Mouse (Mus musculus) thymus, postnatal 36 days (tissue): ENCODE data around the gene Gnai1.

ENCODE experiments used
- DNase-seq, 2 experiments: peaks; one replicate each; pipeline ENCODE4 v3.0.0; 2022; ENCODE audit warnings: mixed read lengths in 2 of 2

Gnai1 gene

DNA sequence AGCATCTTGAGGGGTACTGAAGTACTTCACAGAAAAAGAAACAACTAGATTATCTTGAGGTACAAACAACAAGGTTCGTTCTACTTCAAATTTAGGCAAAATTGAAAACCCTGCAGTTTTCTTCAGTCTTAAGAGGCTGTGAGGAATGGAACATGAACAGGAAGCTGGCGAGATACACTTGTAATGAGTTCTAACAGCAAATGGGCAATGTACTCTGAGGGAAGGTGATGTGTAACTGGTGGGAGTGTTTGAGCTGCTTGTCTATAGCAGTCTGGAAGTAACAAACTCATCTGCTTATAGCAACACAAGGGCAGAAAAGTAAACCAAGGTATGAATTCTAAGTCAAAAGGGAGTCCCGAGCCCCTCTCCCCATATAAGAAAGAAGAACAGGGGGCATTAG, 78.1 kb downstream of the Gnai1 start:
- DNase-seq = no peak

DNA sequence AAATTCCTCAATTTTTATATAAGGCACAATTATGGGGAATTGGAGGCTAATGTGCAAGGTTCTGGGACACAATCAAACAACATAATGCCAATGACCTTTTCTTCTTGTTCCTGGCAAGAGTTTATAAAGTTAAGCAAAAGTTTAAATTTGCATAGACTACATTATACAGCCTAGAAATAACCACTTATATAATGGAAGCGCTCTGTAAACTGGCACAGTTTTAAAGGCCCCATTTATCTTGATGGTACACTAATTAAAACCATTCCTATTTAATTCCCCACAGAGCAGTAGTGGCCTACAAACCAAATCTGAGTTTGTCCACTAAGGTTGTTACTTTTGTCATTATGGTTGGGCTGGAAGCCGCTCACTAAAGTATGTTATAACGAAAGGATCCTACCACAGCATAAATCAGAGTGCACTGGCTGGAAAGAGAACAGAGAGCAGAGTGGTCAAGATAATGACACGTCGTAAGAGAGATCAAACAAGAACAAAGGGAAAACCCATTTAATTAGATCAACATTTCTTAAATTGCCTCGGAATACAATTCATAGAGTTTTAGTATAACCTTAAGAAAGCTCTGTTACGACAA, 85.7 kb downstream of the Gnai1 start:
- no peak for DNase-seq

DNA sequence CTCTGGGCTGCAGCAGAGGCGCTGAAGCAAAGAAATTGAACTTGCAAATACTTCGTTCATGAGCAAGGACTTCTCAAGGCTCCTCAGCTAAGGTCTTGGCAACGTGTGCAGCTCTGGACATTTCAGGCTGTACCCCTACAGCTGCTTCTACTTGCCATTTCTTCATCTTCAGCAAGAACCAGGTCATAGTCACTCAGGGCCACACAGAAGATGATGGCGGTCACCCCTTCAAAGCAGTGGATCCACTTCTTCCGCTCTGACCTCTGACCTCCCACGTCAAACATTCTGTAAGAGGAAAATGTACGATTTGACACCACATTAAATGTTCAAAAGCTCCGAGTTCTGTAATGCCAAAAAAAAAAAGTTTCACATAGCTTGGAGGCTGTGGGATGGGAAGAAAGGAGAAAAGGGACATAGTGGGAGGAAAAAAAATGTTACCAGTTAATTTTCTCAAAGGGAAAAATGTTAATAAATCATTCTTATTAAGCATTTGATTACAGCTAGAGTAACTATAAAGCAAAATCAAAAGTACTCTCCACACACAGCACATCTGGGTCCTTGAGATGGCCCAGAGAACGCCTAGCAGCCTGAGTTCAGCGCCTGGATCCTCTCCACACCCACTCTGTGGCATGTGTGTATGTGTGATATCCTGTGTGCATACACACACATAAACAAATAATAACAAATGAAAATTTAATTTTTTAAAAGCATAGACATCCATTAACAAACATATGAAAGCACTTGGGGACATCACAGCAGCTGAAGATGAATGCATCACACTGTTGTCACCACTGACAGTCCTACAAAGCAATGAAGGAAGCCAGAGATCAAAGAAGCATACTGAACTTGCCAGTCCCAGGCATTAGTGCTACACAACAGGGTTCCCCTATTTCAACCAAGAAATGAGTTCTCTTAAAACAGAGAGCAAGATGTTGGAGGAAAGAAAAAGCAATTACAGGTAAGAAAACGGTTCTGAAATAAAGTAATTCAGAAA, 86.6 kb downstream of the Gnai1 start:
- DNase-seq = no peak

DNA sequence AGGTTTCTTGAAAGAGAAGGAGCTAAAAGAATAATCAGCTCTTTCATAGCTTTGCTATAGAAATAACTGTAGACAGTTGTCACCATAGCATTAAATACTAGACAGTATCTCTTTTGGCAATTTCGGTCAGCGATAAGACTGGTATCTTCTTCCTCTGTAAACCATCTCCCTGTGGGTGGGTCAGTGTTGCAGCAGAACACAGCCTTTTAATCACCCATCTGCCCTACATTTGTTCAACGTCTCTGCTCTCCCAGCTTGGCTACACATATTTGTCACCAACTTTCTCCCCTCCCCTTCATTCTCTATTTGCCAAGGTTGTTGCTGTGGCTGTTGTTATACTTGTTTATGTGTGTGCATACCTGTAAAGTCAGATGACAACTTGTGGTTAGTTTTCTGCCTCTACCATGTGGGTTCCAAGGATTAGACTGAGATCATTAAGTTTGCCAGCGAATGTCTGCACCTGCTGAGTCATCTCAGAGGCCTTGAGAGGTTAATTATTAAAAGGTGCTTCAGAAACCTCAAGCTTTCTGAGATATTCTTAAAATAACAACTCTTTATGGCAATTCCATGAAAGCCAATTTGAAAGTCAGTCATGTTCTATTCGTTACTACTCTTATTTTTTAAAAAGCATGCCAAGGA, 109.7 kb downstream of the Gnai1 start:
- DNase-seq = no peak

DNA sequence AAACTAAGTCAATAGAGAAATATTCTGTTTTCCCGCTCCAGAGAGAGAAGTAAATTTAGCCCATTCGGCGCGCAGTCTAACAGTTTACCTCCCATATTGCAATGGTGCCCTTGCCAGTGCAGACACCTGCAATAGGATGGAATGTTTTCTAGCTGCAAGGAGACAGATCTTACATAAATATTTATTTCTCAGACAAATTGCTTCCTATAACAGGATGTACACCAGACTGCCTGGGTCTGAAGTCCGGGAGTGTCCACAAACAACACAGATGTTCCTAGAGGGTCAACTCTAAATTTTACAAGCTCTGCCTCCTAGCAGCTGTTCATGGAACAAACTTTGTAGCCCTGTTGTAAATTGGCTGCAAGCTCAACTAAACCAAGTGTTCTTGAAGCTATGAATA, 111.0 kb downstream of the Gnai1 start:
- no peak for DNase-seq

DNA sequence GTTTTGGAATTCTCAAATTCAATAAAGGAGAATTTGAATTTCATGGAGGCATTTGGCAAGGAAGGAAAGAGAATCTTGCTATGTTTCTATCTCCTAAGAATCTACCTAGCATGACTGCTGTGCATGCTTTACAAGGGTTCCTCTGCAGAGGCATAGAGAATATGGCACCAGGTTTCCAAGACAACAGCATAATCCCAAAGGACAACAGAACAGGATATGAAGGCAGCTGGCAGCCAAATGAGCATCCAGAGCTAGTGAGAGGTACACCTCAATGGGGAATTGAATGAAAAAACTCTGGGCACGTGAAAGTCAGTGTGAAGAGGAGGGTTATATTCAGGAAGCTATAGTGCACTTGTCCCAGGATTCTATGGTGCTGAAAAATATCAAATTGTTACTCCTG, 130.8 kb downstream of the Gnai1 start:
- DNase-seq = no peak

DNA sequence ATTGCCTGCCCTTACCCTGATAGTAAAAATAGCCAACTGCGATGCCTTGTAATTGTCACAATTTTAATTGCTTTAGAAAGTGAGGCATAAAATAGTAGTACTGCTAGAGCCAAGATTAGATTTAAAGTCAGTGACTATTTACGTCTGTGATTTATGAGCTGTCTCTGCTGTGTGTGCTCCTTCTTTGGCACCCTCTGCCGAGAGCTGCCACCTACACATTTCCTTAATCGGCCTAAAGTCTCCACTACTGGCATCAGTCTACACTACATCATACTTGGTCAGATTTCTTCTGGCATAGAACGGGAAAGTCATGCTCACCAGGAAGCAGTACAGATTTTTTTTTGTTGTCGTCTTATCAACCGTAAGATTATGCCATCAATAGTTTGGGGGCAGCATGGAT, 131.3 kb downstream of the Gnai1 start:
- no peak for DNase-seq

DNA sequence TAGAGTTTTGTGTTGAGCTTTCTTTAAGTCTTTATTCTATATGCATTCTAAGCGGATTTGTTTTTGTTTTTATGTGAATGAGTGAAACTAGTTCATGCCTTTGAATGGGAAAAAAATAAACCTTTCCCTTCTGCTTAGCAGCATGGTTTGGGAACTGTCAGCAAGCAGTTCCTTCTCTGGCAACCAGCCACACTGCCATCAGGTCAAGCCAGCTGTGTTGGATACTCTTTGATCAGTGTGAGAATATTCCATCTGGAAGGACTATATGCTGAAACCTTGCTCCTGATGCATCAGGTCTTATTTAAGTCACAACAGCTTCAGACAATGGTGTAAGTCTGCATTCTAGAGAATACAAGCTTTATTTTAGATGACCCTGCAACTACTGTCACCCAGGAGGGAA, 139.3 kb downstream of the Gnai1 start:
- DNase-seq = no peak

DNA sequence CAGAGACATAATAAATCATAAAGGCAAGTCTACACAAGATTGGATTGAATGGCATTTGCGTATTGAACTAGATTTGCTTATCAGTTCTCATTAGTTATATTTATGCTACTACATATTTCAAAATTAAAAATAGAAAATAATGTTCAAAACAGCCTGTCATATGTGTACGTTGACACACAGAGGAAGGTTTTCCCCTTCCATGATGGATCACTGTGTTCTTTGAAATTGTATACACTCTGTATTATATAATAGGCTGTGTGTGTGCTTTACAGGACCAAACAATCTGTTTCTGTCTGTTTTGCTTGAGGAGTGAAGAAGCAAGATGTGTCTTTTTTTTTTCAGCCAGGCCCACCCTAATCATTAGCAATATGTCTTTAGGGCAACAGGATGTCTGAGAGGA, 141.9 kb downstream of the Gnai1 start:
- no peak for DNase-seq

DNA sequence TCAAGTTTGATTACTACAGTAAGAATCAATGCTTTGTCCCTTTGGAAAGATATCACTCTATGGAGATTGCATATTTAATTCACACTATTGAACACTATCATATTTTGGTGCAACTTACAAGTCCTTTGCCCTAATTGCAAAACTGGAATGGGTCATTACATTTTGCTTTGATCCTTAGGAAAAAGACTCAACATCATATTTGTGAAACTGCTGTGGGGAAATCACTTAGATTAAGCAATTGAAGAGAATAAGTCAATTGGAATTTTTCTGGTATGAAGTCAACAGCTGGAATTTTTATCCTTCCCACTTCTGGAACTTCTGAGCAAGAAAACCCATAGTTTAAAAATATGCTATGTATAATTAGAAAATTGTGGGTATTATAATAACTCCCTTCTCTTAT, 142.3 kb downstream of the Gnai1 start:
- DNase-seq = no peak
